Mouse (Mus musculus): ENCODE results near the gene Fgd6. TPM values are rescaled to one million over a fixed set of nuclear protein-coding genes. Genes with fewer than 3 reads are reported as not detected.

The Fgd6 gene
- polyA plus RNA-seq, 1 experiment from 2014 or later: 3.3 TPM

DNA sequence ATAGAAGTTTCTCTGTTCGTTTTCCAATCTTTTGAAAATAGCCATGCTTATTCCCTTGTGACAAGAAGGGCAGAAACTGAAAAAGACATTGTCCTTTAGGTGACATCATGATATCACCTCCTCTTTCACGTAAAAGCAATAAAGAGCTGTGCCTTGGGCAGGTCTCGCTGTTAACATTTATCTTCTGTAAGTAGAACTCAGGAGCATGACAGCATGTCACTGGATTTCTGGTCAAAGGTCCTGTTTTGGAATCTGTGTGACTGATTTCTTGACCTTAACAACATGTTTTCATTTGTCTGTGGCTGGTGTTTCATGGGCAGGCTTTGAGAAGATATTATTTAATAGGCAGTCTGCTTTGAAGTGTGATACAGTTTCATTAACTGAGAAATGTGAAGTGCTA, 44.9 kb downstream of the Fgd6 start:
- H3K36me3 ChIP-seq (ENCODE audit: insufficient read depth, low read length): no peaks in the 10 kb centered on the region
- H3K4me3 ChIP-seq (ENCODE audit: low read length): no peak overlapping the region
- 41% methylated on average over 3 of the region's 3 CpGs for WGBS
- H3K27me3 ChIP-seq (ENCODE audit: insufficient read depth, low read length): no peaks in the 10 kb centered on the region
- no peak overlapping the region for H3K4me2 ChIP-seq (replicated peaks; ENCODE audit: low read depth, low read length)
- H3K9ac ChIP-seq (replicated peaks; ENCODE audit: low read length): no peak overlapping the region
- H3K4me1 ChIP-seq (ENCODE audit: insufficient read depth, low read length): peaks cover 15% of the 10 kb centered on the region
- no peaks in the 10 kb centered on the region for H3K9me3 ChIP-seq (ENCODE audit: low read length)
- no peak overlapping the region for H3K27ac ChIP-seq (ENCODE audit: low read length)
- ATAC-seq (ENCODE audit: low FRiP score, low TSS enrichment): no peak

- WGBS: 49% methylated on average over 7 of the region's 7 CpGs
- ATAC-seq (ENCODE audit: low FRiP score, low TSS enrichment): no peak
- Histone ChIP-seq H3K36me3 (ENCODE audit: insufficient read depth, low read length) (no peaks in the 10 kb centered on the region), H3K9ac (replicated peaks; ENCODE audit: low read length) (no peak overlapping the region), H3K4me3 (ENCODE audit: low read length) (no peak overlapping the region), H3K27ac (ENCODE audit: low read length) (peak overlapping the region; percentile 38; the same call in 1 of the 2 replicates), H3K27me3 (ENCODE audit: insufficient read depth, low read length) (no peaks in the 10 kb centered on the region), H3K4me2 (replicated peaks; ENCODE audit: low read depth, low read length) (no peak overlapping the region), H3K9me3 (ENCODE audit: low read length) (no peaks in the 10 kb centered on the region), H3K4me1 (ENCODE audit: insufficient read depth, low read length) (peaks cover 15% of the 10 kb centered on the region)
These were observed 46.4 kb downstream of the Fgd6 start for GRCm38 (mm10) chr10:94082040-94082734.

GRCm38 (mm10) chr10:94086315-94086714, 50.5 kb downstream of the Fgd6 start:
- H3K27me3 ChIP-seq (ENCODE audit: insufficient read depth, low read length): no peaks in the 10 kb centered on the region
- H3K36me3 ChIP-seq (ENCODE audit: insufficient read depth, low read length): peaks cover 8% of the 10 kb centered on the region
- no peak overlapping the region for H3K4me2 ChIP-seq (replicated peaks; ENCODE audit: low read depth, low read length)
- no peak overlapping the region for H3K27ac ChIP-seq (ENCODE audit: low read length)
- peaks cover 12% of the 10 kb centered on the region for H3K4me1 ChIP-seq (ENCODE audit: insufficient read depth, low read length)
- H3K9ac ChIP-seq (replicated peaks; ENCODE audit: low read length): no peak overlapping the region
- no peaks in the 10 kb centered on the region for H3K9me3 ChIP-seq (ENCODE audit: low read length)
- 79% methylated on average over 8 of the region's 8 CpGs for WGBS
- H3K4me3 ChIP-seq (ENCODE audit: low read length): no peak overlapping the region
- ATAC-seq (ENCODE audit: low FRiP score, low TSS enrichment): no peak

DNA sequence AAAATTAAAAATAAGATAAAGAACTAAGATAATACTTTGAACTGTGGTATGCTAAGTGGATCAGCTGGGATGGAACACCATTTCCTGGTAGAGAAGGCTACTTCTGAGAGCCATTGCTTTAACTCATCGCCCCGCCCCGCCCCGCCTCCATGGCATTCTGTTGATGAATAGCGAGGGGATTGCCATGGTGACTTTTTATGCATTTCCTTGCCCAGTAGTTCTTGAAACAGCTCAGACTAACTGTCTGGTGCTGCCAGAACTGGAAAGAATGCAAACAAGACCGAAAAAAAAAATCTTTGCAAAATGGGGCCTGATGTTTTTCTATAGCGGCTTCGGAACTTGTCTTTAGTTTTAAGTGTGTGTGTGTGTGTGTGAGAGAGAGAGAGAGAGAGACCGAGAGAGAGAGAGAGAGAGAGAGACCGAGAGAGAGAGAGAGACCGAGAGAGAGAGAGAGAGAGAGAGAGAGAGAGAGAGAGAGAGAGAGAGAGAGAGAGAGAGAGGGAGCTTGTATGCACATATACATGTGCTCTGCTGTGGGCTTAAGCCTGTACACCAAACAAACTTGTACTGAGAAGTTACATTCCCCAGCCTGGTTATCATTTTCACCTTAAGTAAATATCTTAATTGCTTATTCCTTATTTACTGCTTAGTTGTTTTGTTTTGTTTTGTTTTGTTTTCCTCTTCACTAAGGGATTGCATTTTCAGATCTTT, 51.7 kb downstream of the Fgd6 start:
- Histone ChIP-seq H3K4me2 (replicated peaks; ENCODE audit: low read depth, low read length) (no peak overlapping the region), H3K9ac (replicated peaks; ENCODE audit: low read length) (no peak overlapping the region), H3K27me3 (ENCODE audit: insufficient read depth, low read length) (no peaks in the 10 kb centered on the region), H3K27ac (ENCODE audit: low read length) (no peak overlapping the region), H3K36me3 (ENCODE audit: insufficient read depth, low read length) (peaks cover 17% of the 10 kb centered on the region), H3K9me3 (ENCODE audit: low read length) (peaks cover 4% of the 10 kb centered on the region; the same call in 1 of the 2 replicates), H3K4me3 (ENCODE audit: low read length) (no peak overlapping the region), H3K4me1 (ENCODE audit: insufficient read depth, low read length) (peaks cover 3% of the 10 kb centered on the region; the same call in 1 of the 2 replicates)
- WGBS: 80% methylated on average over 8 of the region's 11 CpGs
- ATAC-seq (ENCODE audit: low FRiP score, low TSS enrichment): no peak

GRCm38 (mm10) chr10:94090032-94090431, 54.2 kb downstream of the Fgd6 start:
- Histone ChIP-seq H3K4me3 (ENCODE audit: low read length) (no peak overlapping the region), H3K9me3 (ENCODE audit: low read length) (peaks cover 4% of the 10 kb centered on the region; the same call in 1 of the 2 replicates), H3K27me3 (ENCODE audit: insufficient read depth, low read length) (no peaks in the 10 kb centered on the region), H3K4me2 (replicated peaks; ENCODE audit: low read depth, low read length) (no peak overlapping the region), H3K27ac (ENCODE audit: low read length) (no peak overlapping the region), H3K9ac (replicated peaks; ENCODE audit: low read length) (no peak overlapping the region), H3K4me1 (ENCODE audit: insufficient read depth, low read length) (no peaks in the 10 kb centered on the region), H3K36me3 (ENCODE audit: insufficient read depth, low read length) (peaks cover 17% of the 10 kb centered on the region)
- no peak for ATAC-seq (ENCODE audit: low FRiP score, low TSS enrichment)
- 80% methylated on average over 3 of the region's 3 CpGs for WGBS

DNA sequence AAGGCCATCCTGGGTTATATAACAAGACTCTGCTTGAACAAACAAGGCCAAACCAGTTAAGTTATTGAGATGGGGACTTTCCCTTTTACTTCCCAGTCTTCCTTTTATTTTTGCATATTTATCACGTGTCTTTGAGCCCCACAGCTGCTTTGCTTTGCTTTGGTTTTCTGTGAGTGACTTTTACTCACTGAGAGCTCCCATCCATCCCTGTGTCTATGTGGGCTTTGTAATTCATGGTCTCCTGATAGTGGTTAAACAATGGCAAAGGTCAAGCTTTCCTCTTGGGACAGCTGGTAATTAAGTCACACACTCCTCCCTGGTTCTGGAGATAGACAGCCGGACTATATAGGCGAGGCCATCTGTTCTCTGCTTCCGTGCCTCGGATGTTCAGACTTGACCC, 57.7 kb downstream of the Fgd6 start:
- no peak for ATAC-seq (ENCODE audit: low FRiP score, low TSS enrichment)
- no peaks in the 10 kb centered on the region for H3K4me1 ChIP-seq (ENCODE audit: insufficient read depth, low read length)
- no peak overlapping the region for H3K4me3 ChIP-seq (ENCODE audit: low read length)
- H3K9ac ChIP-seq (replicated peaks; ENCODE audit: low read length): no peak overlapping the region
- no peaks in the 10 kb centered on the region for H3K27me3 ChIP-seq (ENCODE audit: insufficient read depth, low read length)
- 43% methylated on average over 5 of the region's 5 CpGs for WGBS
- H3K36me3 ChIP-seq (ENCODE audit: insufficient read depth, low read length): peaks cover 17% of the 10 kb centered on the region
- H3K27ac ChIP-seq (ENCODE audit: low read length): no peak overlapping the region
- peaks cover 4% of the 10 kb centered on the region; the same call in 1 of the 2 replicates for H3K9me3 ChIP-seq (ENCODE audit: low read length)
- H3K4me2 ChIP-seq (replicated peaks; ENCODE audit: low read depth, low read length): no peak overlapping the region

DNA sequence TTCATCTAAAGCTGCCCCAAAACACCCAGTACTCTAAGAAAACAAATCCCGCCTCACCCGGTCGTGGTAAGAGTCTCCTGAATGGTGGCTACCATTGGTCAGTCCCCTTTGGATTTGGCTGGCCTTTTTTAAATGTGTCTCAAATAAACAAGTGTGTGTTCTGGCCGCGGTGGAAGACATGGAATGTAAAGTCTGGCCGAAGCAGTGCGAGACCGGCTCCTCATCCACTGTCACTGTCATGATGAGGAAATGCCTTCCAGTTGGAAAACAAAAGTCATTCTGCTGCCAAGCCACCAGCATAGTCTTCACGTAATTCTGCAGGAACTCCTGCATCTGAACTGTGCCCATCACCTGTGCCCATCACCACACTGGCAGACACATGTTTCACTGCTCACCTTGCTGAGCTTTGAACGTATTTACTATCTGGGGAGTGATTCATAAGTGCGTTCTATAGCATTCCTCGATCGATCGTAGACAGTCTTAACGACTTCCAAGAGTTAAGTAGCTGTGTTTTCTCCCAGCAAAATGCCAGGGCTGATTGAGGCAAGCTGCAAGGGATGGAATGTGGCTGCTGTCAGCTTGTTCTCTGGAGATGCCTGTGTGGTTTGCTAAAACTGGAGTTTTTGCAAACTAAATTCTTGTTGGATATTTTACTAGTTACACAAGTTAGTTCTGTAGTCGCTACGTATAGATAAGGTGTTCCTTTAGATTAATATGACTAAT, 60.1 kb downstream of the Fgd6 start:
- no peaks in the 10 kb centered on the region for H3K4me1 ChIP-seq (ENCODE audit: insufficient read depth, low read length)
- no peak overlapping the region for H3K4me2 ChIP-seq (replicated peaks; ENCODE audit: low read depth, low read length)
- H3K36me3 ChIP-seq (ENCODE audit: insufficient read depth, low read length): peaks cover 12% of the 10 kb centered on the region; the same call in 1 of the 2 replicates
- WGBS: 70% methylated on average over 17 of the region's 17 CpGs
- H3K4me3 ChIP-seq (ENCODE audit: low read length): no peak overlapping the region
- H3K9me3 ChIP-seq (ENCODE audit: low read length): peaks cover 7% of the 10 kb centered on the region; the same call in 1 of the 2 replicates
- H3K9ac ChIP-seq (replicated peaks; ENCODE audit: low read length): no peak overlapping the region
- H3K27me3 ChIP-seq (ENCODE audit: insufficient read depth, low read length): no peaks in the 10 kb centered on the region
- H3K27ac ChIP-seq (ENCODE audit: low read length): no peak overlapping the region
- no peak for ATAC-seq (ENCODE audit: low FRiP score, low TSS enrichment)

DNA sequence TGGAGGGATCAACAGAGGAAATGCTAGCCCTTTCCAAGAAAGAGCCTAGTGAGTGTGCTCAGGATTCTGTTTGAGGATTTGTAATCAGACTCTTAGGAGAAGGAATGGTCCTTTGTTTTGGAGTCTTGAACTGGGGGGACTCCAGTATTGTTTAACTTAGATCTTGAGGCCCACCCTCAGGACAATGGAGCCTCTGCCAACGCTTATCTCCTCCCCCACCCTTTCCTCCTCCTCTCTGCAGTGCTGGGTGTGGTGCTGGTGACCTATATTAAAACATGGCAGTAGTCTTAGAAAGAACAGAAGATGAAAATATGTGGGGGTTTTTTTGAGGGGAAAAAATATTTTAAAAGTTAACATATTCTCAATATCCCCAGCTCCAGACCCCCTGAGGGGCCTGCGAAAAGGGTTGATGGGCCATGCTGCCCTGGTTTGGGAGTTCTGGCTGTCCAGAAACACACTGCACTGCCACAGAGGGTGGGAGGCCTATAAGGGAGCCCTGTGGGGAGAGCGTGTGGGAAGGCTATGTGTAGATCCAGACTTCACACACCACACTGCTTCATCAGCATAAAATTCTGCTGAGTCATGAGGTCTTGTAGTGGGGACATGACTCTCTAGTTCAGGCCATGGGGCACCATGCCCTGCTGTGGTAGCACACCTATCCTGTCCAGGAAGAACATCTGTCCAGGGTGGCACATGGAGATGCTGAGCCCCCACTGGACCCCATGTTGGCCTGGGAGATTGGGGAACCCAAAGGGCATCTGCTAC, 61.5 kb downstream of the Fgd6 start:
- H3K4me1 ChIP-seq (ENCODE audit: insufficient read depth, low read length): no peaks in the 10 kb centered on the region
- peaks cover 3% of the 10 kb centered on the region; the same call in 1 of the 2 replicates for H3K9me3 ChIP-seq (ENCODE audit: low read length)
- no peak overlapping the region for H3K27ac ChIP-seq (ENCODE audit: low read length)
- ATAC-seq (ENCODE audit: low FRiP score, low TSS enrichment): 0 out of 2 replicates have a peak, but pooled peaks have one; percentile 46
- no peaks in the 10 kb centered on the region for H3K27me3 ChIP-seq (ENCODE audit: insufficient read depth, low read length)
- 85% methylated on average over 3 of the region's 3 CpGs for WGBS
- no peak overlapping the region for H3K4me2 ChIP-seq (replicated peaks; ENCODE audit: low read depth, low read length)
- H3K9ac ChIP-seq (replicated peaks; ENCODE audit: low read length): no peak overlapping the region
- no peak overlapping the region for H3K4me3 ChIP-seq (ENCODE audit: low read length)
- peaks cover 3% of the 10 kb centered on the region; the same call in 1 of the 2 replicates for H3K36me3 ChIP-seq (ENCODE audit: insufficient read depth, low read length)

GRCm38 (mm10) chr10:94098100-94098499, 62.3 kb downstream of the Fgd6 start:
- H3K4me3 ChIP-seq (ENCODE audit: low read length): no peak overlapping the region
- no peak for ATAC-seq (ENCODE audit: low FRiP score, low TSS enrichment)

More at GRCm38 (mm10) chr10:94098100-94098499, 62.3 kb downstream of the Fgd6 start:
- Histone ChIP-seq H3K27me3 (ENCODE audit: insufficient read depth, low read length) (no peaks in the 10 kb centered on the region), H3K4me2 (replicated peaks; ENCODE audit: low read depth, low read length) (no peak overlapping the region), H3K27ac (ENCODE audit: low read length) (no peak overlapping the region), H3K9me3 (ENCODE audit: low read length) (0 out of 2 replicates have a peak, but pooled peaks cover 3% of the 10 kb centered on the region), H3K4me1 (ENCODE audit: insufficient read depth, low read length) (no peaks in the 10 kb centered on the region), H3K36me3 (ENCODE audit: insufficient read depth, low read length) (no peaks in the 10 kb centered on the region), H3K9ac (replicated peaks; ENCODE audit: low read length) (no peak overlapping the region)
- WGBS: 89% methylated on average over 3 of the region's 3 CpGs
